Mouse (Mus musculus) thymus, adult 18-20 months (tissue): Measurements from ENCODE around the gene Nckap5l.
"Not testable (repeated sequence)": the region's sequence is repeated elsewhere in the genome, so short reads cannot be mapped to it uniquely, and the experiment has no call there.

Experiments used
- DNase-seq, 2 experiments: peaks; one replicate each; pipeline ENCODE4 v3.0.0; 2022; ENCODE audit warnings: mixed read lengths in 2 of 2

Gene Nckap5l

DNA sequence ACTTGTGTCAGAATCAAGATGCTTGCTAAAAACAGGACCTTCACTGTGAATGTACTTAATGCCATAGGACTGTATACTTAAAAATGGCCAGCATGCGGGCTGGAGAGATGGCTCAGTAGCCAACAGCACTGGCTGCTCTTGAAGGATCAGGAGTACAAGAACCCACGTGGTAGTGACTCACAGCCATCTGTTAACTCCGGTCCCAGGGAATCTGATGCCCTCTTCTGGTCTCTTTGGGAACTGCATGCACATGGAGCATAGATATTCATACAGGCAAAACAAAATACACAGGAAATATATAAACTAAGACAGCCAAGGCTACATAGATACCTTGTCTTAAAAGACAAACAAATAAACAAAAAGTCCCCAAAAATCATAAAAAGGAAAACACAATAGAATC, 11.5 kb upstream of the Nckap5l start:
- DNase-seq: peak; percentile 34 to 53

DNA sequence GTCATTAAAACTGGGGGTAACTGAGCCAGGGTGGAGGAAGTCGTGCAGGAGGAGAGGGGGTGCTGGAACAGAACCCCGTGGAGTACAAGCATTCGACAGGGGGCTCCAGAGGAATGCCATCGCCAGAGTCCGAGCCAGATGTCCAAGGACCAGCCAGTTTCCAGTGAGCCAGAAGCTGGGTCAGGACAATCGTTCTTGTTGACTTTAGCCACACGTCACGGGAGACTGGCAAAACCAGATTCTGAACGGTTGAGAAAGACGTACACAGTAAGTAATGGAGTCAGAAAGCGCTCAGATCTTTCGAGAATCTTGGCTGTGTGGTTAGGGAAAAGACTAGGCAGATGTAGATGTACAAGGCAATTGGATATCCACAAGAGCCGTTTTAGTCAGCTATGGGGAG, 5.6 kb upstream of the Nckap5l start:
- no peak for DNase-seq

DNA sequence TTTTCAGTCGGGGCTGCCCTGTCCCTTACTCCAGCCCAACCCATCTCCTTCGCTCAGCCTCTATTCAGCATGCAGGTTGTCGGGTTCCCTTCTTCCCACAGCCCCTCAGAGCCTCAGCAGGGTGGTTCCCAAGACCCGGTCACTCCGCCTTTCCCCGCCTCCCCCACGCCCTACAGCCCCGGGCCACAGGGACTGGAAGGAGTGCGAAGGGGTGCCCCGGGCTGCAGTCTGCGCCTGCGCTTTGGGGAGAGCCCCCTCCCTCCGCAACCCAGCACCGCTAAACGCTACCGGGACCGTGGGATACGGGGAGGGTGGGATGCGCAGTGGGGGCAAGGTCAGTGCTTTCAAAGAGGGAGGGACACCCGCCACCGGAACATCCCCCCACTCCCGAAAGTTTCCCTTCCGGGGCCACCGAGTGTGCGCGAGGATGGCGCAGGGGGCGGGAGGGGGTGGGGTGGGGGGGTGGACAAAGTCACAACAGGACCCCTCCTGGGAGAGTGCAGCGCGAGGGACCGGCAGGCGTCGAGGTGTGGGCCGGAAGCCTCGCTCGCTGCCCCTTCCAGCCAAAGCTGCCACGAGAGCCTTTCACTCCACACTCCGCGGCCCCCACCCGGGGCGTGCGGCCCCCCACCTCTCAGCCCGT, 464 bp downstream of the Nckap5l start:
- DNase-seq: peak; percentile 56 to 59

DNA sequence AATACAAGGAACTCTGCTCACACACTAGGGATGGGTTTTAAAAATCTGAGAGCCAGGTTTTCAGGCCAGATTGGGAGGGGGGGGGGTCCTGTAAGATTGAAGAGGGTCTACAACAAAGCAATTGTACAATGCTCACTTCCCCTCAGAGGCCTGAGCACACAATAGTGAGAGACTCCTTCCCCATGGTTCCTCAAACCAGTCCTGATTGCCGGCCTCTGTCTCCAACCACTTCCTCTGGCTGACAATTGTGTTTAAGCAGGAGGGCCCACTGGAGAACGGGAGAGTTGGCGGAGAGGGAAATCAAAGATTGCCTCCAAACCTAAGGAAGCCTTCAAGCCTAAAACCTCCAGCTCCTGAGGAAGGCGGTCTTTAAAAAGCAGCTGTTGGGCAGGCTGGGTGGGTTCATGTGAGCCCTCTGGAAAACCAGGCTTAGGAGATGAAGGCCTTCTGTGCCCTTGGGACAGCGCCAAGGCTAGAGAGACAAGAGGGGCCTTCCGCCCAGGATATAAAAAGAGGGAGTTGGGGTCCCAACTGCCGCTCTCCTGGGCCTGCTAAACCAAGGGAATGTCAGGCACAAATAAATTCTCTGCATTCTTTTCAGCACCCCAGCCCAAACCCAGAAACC, 1.1 kb downstream of the Nckap5l start:
- DNase-seq: no peak

DNA sequence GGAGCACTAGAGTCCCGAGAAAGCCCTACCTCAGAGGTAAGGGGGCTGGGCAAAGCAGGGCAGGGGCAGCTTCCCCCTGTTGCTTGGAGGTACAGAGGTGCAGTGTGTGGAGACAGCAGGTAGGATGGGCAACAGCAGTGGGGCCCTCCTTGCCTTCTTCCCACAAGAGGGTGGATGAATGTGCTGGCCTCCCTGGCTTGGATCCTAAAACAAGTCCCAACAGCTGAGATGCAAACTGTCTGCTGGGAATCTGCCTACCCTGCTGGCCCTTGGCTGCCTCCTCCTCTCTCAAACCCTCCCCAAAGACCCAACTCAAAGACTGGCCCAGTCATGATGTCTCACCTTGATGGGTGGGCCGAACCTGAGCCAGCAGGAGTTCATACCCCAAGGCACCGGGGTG, 2.1 kb downstream of the Nckap5l start:
- no peak for DNase-seq

DNA sequence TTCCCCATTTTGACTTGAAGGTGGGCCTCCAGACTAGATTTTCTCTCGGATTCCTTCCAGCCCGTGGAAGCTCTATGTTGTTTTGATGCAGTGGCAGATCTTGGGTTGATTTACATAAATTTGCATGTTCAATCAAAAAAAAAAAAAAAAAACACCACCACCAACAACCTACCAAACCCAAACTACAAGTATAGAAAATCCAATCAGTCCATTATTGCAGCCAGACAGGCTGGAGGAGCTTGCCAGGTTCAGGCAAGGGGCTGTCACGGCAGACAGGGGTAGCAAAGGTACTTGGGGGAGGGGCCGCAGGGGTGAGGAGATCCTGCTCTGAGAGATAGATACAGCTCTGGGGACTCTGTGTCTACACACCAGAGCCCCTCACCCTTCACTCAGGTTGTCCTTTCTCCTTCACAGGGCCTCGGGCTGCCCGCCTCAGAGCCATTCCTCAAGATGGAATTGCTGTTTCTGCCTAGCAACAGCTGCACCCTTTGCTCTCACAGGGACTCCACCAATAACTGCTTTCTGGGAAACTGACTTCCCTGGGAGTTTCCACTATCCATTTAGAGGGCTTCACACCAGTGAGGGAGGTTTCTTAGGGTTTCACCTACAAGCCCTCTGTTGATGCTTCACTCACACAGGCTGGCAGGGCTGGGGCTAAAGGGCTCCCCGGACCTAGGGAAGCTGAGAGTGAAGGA, 2.8 kb downstream of the Nckap5l start:
- DNase-seq: no peak

DNA sequence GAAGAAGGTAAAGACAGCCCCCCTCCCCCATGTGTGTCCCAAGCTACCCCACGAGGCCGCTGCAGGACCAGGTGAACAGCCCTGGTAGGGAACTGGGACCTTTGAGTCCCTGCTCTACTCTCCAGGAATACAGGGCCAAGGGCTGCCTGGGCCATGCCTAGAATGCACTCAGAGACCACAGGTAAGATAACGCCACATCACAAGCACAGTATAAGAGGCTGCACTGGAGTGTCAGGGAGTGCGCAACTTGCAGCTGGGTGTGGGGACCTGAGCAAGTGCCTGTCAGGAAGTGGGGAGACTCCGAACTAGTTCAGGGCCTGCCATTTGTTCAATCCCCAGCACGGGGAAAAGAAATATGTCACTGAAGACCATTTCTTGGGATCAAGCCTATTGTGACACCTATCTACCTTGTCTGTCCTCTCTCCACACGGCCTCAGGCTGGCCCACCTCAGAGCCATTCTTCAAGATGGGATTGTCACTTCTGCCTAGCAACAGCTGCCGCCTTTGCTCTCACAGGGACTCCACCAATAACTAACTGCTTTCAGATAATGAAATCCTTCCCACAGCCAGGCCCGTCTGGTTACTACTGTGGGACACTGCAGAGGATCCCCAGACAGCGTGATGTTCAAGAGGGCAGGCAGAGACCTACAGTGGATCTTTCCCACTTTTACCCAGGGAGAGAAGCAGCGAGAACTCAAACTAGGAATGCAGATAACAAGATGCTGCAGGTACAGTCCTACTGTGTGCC, 4.2 kb downstream of the Nckap5l start:
- no peak for DNase-seq

DNA sequence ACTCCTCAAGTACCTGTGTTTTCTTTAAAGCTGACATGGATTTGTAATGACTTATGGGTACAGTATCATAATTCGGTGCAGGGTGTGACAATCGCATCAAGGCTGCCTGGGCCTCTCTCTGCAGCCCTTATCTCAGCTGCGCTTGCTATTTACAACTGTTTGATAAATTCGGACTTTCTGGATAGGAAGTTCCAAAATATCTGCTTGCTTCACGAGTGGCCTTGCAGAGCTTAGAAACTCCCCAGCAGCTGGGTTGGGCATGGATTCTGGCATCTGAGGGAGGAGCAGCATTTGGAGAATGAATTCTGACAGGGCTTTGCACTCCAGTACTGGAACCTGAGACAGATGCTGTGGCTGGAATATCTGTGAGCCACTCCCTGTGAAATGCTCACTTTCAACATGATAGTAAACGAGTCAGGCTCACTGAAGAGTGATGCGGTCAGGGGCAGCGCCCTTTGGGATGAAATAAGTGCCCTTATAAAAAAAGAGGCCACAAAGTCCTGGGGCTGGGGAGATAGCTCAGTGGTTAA, 7.7 kb downstream of the Nckap5l start:
- DNase-seq: no peak

DNA sequence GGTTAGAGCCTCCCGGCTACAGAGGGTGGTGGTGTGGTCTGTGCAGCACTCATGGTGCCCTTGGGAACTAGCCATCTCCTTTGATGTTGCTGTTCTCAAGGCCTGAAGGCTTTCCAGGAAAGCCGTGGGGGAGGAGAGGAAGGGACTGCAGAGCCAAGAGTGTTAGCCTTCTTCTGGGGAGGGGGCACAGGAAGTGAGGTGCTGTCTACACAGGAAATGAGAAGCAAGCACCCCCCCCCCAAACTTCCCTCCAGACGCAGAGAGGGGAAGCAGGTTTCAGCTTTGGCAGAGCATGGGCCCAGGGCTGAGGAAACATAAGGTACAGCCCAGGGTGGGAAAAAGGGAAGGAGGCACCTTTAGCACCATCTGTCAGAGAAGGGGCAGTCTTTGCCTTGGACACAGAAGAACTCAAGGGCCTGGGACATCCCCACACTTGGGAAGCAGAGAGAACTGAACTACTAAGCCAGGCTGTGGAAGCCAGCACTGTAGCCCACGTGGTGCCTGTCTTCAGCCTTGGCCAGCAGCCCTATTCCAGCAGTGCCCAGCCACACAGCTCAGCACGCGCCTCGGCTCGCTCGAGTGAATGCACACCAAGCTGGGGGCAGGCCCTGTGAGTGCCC, 8.3 kb downstream of the Nckap5l start:
- no peak for DNase-seq

DNA sequence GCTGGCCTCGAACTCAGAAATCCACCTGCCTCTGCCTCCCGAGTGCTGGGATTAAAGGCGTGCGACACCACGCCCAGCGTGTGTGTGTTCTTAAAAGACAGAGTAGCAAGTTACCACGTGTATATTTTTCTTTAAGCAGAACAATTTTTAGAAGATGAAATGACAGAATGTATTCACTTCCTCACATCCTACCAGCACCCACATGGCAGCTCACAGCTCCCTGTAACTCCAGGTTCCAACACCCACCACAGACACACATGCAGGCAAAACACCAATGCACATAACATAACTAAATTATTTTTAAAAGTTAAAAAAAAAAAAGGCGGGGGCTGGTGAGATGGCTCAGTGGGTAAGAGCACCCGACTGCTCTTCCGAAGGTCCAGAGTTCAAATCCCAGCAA, 11.4 kb downstream of the Nckap5l start:
- DNase-seq: not testable (repeated sequence)

DNA sequence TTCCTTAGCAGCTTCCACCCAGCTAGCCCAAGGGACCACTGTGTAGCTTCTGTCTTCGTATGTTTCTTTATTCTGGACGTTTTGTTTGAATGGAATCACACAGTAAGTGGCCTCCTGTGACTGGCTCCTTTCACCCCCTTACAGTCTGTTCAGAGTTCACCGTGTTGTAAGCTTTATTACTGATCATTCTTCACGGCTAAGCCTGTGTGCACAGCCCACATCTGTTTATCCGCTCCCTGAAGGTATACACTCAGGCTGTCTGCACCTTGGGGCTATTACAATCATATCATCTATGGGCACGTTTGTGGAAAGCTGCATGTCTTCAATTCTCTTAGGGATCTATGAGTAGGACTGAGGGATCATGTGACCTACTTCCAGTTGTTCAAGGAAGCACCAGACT, 12.0 kb downstream of the Nckap5l start:
- DNase-seq: no peak

DNA sequence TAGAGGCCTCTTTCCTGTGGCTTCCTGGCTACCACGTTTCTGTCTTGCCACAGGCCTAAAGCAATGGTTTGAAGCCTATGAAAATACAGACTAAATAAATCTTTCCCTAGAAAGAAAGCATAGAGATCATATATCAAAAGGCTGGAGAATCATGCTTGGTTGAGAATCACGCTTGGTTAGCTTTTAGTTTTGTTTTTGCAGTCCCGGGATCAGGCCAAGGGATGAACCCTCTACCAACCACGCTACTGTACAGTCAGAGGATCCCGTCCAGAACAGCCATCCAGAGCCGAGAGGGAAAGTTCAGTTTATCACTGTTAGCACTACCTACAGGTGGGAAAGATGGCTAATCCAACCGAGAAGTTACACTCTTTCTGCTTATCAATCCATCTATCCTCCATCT, 15.2 kb downstream of the Nckap5l start:
- no peak for DNase-seq

DNA sequence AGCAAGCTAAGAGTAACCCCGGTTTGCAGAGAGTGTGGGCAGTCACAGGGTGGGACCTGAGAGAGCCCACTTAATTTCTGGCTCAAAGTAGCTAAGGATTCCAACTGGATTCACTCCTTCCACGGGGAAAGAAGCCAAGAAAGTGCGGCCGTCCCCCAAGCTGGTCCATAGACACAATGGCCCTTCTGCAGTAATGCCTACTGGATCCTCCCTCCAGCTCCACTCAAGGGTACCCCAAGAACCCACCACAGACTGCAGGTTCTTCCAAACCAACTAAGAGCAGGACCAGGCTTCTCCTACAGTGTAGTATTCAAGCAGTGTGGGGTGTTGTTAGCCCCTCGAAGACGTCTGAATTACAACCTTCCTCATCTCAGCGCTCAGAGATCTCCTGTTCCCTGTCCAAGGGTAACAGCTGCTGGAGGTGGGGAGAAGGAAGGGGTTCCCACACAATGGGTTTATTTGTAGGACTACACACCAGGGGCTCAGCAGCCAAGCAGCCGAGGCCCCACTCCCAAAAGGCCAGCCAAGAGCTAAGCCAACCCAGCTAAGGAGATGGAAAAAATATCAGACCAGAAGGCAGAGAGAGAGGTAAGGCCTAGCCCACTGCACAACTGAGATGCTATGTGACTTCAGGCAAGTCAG, 16.6 kb downstream of the Nckap5l start:
- no peak for DNase-seq

DNA sequence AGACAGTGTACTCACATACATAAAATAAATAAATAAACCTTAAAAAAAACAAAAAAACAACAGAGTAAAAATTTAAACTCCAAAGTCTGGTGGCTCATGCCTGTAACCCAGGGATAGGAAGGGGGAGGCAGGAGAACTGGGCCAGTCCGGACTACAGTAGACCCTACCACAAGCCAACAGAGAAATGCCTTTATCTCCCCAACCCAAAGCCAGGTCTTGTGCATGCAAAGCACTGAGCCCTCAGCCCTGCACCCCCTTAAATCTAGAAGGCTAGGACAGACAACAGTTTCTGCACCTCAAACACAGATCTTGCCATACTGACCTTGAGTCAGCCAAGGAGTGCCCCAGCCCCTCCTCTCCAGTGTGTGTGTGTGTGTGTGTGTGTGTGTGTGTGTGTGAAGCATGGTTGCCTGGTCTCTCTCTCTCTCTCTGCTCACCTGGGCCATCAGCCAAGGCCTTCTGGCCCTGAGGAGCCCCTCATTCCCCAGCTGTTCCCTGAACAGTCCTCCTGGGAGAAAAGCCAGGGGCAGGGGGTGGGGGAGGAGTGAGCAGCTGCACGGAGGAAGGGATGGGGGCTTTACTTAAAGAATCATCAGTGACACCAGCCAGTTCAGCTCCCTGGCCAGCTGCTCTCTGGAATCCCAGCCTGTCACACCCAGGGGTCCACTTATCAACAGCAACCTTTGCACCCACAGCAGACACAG, 17.3 kb downstream of the Nckap5l start:
- DNase-seq: no peak

DNA sequence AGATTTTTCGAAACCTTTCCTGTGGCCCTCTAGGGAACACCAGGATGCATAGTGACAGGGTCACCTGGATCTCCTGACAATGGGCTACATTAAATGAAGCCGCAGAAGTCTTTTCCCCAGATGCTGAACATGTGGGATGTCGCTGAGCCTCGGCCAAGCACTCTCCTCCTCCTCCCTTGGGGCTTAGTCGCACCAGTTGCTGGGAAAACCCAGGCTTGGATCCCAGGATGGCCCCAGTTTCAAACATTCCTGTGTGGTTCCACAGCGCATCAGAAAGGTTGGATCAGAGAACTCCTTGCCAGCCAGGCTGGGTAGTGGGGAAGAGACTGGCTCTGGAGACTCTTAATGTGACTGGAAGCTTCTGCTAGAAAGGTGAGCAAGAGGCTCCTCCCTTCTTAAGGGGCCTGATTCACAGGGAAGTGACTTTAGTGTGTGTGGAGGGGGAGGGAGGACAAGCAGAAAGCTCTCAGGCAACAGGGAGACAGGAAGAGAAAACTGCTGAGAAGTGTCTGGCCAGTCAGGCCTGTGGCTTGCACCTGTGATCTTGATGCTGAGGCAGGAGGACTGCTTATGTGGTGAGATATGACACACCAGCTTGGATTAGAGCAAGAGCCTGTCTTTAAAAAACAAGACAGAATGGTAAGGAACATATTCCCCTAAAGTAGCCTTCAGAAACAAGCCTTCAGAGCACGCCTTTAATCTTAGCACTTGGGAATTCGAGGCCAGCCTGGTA, 18.4 kb downstream of the Nckap5l start:
- DNase-seq: no peak

DNA sequence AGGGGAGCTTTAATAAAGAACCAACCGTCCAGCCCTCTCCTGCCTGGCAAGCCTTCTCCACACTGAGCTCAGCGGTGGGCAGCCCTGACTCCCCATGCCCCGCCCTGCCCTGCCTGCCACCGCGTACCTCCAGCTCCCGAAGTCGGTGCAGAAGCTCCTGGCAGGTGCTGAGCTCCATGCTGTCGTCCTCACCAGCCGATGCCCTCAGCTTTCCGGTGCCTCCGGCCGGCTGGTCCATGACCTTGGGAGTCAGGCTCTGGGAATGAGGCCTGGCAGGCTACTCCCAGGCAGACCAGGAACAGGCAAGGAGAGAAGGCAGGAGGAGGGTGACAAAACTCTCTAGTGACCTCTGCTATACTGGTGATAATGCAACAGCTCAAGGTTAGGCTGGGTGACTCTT, 23.6 kb downstream of the Nckap5l start:
- DNase-seq: no peak

DNA sequence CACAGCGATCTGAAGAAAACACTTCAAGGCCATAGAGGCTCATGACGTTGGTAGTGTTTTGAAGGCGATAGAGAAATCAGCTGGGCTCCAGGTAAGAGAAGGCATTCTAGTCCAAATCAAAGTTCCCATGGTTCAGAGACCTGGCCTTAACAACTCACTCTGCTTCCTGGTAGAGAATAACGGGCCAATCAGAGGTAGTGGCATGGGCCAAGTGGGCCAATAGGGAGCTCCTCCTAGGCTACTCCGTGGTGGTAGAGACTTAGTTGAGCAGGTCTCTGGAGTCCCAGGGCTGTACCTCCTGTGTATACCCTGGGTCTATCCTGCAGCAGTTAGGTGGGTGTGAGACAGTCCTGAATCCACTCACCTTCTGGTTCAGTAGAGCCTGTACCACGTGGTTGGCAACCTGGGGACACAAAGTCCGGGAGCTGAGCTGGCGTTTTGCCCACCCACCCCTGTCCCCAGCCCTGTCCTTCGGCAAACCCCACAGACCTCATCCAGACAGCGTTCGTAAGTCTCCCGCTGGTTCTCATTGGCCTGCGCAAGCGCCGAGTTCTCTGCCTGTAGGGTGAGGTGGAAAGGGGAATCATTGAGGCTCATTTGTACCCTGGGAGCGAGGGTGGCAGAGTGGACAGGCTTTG, 24.3 kb downstream of the Nckap5l start:
- DNase-seq: no peak

DNA sequence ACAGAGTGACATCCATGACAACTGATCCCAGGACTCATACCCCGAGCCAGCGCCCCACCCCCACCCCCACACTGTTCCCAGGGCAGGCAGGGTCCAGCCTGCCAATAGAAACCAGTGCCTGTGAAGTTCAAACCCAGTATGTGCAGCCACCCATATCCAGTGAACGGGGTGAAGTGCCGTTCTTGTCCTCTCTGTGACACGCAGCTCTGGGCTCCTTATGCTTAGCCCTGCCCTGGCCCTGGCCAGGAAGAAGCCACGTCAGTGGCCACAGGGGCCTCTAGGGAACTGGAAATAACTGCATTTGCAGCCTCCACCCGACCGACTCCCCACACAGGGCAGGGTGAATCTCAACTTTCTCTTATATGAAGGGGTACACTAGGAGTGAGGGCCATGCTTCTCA, 25.6 kb downstream of the Nckap5l start:
- no peak for DNase-seq

DNA sequence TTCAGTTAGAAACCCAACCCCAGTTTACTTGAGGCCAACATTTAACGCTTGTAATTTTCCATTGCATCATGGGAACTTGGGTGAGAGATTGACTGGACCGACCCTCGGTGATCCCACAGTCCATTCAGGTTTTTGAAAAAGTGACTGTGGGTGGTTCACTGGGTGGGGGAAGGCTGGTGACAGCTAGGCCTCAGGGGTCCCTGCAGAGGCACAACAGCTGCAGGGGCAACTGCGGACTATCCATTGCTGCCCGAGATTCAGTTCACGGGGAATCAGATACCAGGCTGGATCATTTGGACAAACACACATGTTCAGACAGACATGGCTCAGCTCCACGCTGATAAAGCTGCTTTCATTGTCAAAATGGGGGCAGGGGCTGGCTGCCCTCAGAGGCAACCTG, 26.0 kb downstream of the Nckap5l start:
- DNase-seq: no peak

DNA sequence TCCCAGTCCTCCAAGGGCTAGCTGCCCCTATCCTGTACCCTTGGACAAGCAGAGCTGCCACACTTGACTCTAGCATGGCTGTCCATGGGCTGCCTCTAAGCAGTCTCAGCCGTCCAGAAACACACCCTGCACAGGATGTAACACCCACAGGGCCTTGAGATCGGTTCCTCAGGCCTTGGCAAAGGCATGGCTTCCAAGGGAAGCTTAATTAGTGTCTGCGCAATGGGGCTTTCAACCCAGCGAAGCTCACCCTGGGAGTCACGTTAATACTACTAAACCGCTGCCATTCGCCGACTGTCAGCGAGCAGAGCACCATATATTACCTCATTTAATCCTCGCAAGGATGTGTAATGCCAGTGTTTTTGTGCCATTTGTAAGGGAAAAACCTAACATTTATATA, 26.5 kb downstream of the Nckap5l start:
- DNase-seq: no peak

DNA sequence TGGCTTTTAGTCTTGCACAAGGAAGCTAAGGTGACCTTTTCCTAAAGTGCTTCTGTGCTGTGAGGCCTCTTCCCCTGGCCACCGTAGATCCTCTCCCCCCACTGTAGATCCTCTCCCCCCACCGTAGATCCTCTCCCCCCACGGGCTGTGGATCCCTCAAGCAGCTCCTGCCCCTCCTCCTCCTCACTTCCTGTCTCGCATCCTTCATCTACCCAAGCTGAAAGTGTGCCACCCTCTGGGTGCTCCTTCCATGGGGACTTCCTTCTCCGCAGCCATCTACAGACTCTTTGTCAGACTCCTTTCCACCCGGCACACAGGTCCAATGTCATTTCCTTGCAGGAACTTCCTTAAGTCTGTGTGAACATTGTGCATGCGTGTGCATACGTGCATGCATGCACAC, 27.2 kb downstream of the Nckap5l start:
- no peak for DNase-seq
